Mouse (Mus musculus): ENCODE results near the gene Olfr645.

GRCm38 (mm10) chr7:104035145-104035544 is 50.1 kb downstream of the Olfr645 start, which contains the start of gene Olfr641:
- TF ChIP-seq GATA1 (IDR thresholded peaks at IDR 0.05; ENCODE audit: borderline replicate concordance, low read length) = no peak
- no peak for TF ChIP-seq FLI1 (IDR thresholded peaks at IDR 0.05; ENCODE audit: low read length)

Data from megakaryocyte, embryonic 14.5 days (primary cell).